Mouse (Mus musculus) adrenal gland, postnatal 36 days (tissue): ENCODE results near the gene Pikfyve. TPM values are rescaled to one million over a fixed set of nuclear protein-coding genes. Genes with fewer than 3 reads are reported as not detected.

ENCODE experiments used
- DNase-seq, 2 experiments: peaks; one replicate each; pipeline ENCODE4 v3.0.0; 2021; ENCODE audit warnings: mixed read lengths in 1 of 2
- total RNA-seq, 2 experiments: library from RNA; stranded (reverse); gene quantifications; 2 replicates each; pipeline ENCODE4 v1.2.3; 2021

Gene Pikfyve
- total RNA-seq, 2 experiments from 2014 or later, result 36.8 to 37.0 TPM

DNA sequence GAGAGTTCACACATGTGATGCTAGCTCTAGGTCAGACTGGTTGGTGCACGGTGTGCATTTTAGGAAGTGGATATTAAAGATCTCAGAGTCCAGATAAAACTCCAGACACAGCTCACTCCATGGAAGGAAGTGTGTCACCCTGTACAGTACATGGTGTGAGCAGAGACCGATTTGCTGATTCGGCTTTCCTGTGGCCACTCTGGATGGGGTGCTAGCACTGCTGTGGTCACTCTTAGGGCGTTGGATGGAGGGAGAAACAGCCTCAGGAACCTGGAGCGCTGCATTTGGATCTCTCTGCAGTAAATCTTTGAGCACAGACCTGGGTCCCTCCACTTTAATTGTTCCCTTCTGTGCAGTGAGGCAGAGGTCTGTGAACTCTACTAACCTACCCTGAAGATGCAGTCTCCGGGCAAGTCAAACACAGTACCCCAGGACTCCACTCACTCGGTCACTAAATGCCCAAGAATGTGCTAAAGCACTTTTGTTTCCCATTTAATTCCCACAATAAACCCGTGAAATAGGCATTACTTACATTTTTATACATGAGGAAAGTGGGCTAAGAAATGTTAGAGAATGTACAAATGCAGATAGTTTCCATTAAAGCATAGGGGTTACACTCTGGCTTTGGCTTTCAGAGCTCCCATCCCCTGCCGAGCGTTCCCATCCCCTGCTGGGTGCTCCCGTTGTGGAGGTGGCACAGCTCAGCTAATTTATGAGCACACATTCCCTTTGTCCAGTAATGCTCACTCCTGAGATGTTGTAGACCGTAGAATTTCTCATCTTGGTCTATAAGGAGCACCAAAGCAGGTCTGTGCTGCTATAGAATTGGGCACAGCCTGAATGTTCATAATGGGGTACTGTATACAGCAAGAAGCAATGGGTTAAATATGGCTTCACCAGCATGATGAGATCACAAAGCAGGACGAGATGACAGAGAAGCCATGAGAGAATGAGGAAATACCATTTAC lies 127.9 kb downstream of the Pikfyve start:
- DNase-seq, result no peak

- no peak for DNase-seq
Measured at GRCm38 (mm10) chr1:65315022-65315407, 128.5 kb downstream of the Pikfyve start.

Other genes with a start within 250 kb of the Pikfyve start
- 10 to 100 TPM; 15.1 to 26.7 TPM for gene Plekhm3, start 229.9 kb upstream of the Pikfyve start, total RNA-seq
- 1,000 to 10,000 TPM in 1 of 2 experiments, 100 to 1,000 TPM in 1; 477 to 1,743 TPM for gene Akr1cl, start 153.9 kb upstream of the Pikfyve start, total RNA-seq
- not detected for gene Cryge, start 135.5 kb upstream of the Pikfyve start, total RNA-seq
- gene Crygd, start 123.2 kb upstream of the Pikfyve start, total RNA-seq, result not detected
- not detected for gene Crygc, start 113.0 kb upstream of the Pikfyve start, total RNA-seq
- not detected for gene Crygb, start 104.4 kb upstream of the Pikfyve start, total RNA-seq
- not detected for gene Cryga, start 83.3 kb upstream of the Pikfyve start, total RNA-seq
- gene Gm28845, start 67.1 kb upstream of the Pikfyve start, total RNA-seq, result not detected
- gene D630023F18Rik, start 63.5 kb upstream of the Pikfyve start, total RNA-seq, result not detected
- gene Idh1, start 183 bp upstream of the Pikfyve start, total RNA-seq, result 100 to 1,000 TPM; 322 to 834 TPM
- not detected for gene Pth2r, start 95.4 kb downstream of the Pikfyve start, total RNA-seq